10 mouse cellular contexts compared by ENCODE assay signal in the genomic region with DNA sequence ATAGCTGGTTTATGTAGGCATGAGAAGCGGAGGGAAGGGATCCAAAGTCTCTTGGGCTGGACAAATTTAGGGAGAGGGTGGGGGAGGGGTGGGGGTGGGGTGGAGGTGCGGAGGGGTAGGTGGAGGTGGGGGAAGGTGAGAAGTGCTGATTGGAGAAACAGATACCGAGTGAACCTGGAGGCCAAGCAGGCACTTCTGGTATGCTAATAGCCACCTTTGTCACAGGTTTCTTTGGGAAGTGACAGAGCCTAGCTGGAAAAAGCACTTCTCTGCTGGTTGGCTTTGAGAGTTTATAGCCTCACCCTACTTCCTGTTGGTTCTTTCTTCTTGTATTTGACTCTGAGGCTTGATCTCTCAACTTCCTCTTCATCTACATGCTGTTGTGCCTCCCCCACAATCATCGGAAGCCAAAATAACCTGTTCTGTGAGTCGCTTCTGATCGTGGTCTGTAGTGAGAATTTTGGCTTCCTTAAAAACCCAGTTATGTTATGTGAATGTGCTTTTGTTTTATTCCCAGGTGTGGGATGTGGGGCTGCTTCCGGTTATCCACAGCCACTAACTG. TPM values are rescaled to one million over a fixed set of nuclear protein-coding genes. Genes with fewer than 3 reads are reported as not detected.
DNase-seq lines count a peak whose midpoint lies in the region; ATAC-seq and TF ChIP-seq lines count a peak whose summit lies in the region.
"Had no signal": no experiment of that assay in that cellular context is flagged by ENCODE, and none has a peak within 500 bp of the region (broad histone marks: within the 10 kb centered on the region; RNA-seq: fewer than 3 reads in every experiment).

No protein-coding gene starts in this region.

- no peak for TF ChIP-seq CTCF in kidney, adult 2 months (conservative IDR thresholded peaks at IDR 0.05; ENCODE audit: insufficient read depth, insufficient read length, low read depth, low read length)
- no peak for TF ChIP-seq CTCF in stomach, postnatal 0 days (IDR thresholded peaks at IDR 0.05; ENCODE audit: low read depth)

- TF ChIP-seq POLR2A in kidney, adult 2 months (IDR thresholded peaks at IDR 0.05; ENCODE audit: low read depth, low read length): no peak

- H3K4me1 ChIP-seq in kidney, adult 2 months (ENCODE audit: control insufficient read depth, insufficient read depth, low read length): no peaks in the 10 kb centered on the region
- H3K4me1 ChIP-seq in ES-E14 (ENCODE audit: control insufficient read depth in 2 of 2, insufficient read depth in 2 of 2, low read length in 2 of 2, poor library complexity in 1 of 2): peaks cover 0 to 9% of the 10 kb centered on the region in 2 experiments; a peak in 2 of 4 replicates
- no peaks in the 10 kb centered on the region for H3K4me1 ChIP-seq in stomach, postnatal 0 days (replicated peaks; ENCODE audit: control insufficient read depth, insufficient read depth)

- TF ChIP-seq EP300 in stomach, postnatal 0 days (optimal IDR thresholded peaks at IDR 0.05): no peak

- no peak overlapping the region for H3K27ac ChIP-seq in kidney, adult 2 months (ENCODE audit: insufficient read depth, low read depth, low read length)
- peak overlapping the region; percentile 91 for H3K27ac ChIP-seq in ES-E14 (ENCODE audit: insufficient read depth, low read depth, low read length, poor library complexity, severe bottlenecking)
- peak overlapping the region; percentile 59 for H3K27ac ChIP-seq in stomach, postnatal 0 days (replicated peaks)

- no peaks in the 10 kb centered on the region for H3K27me3 ChIP-seq in kidney, adult 2 months (replicated peaks; ENCODE audit: control insufficient read depth, insufficient read depth, low read length)
- H3K27me3 ChIP-seq in stomach, postnatal 0 days (ENCODE audit: control insufficient read depth, insufficient read depth, low read length): no peaks in the 10 kb centered on the region

- no peaks in the 10 kb centered on the region for H3K36me3 ChIP-seq in kidney, adult 2 months (ENCODE audit: control insufficient read depth, insufficient read depth, low read length)
- no peaks in the 10 kb centered on the region for H3K36me3 ChIP-seq in ES-E14 (ENCODE audit: control insufficient read depth, insufficient read depth, low read length, poor library complexity, severe bottlenecking)
- H3K36me3 ChIP-seq in stomach, postnatal 0 days (ENCODE audit: control insufficient read depth, insufficient read depth, low read length): no peaks in the 10 kb centered on the region

- intact Hi-C loops in gastrocnemius, postnatal 14 days (cut with DNase I; ENCODE audit: low total_unique reads): no loop called here

- H3K9me3 ChIP-seq in ES-E14 (ENCODE audit: control insufficient read depth, insufficient read depth, low read depth, low read length): no peaks in the 10 kb centered on the region
- H3K9me3 ChIP-seq in stomach, postnatal 0 days (ENCODE audit: control insufficient read depth, low read length): no peaks in the 10 kb centered on the region

- ATAC-seq in inflammation-experienced regulatory T-cells, adult 6 months: peak; percentile 96
- no peak for ATAC-seq in stomach, postnatal 0 days (ENCODE audit: low FRiP score, low TSS enrichment)

- peak overlapping the region; percentile 1; the same call in 1 of the 2 replicates for H3K9ac ChIP-seq in ES-E14 (ENCODE audit: insufficient read depth, low read depth, low read length, poor library complexity, severe bottlenecking)
- H3K9ac ChIP-seq in stomach, postnatal 0 days (ENCODE audit: low read length): no peak overlapping the region

- no peak overlapping the region for H3K4me3 ChIP-seq in kidney, adult 2 months (ENCODE audit: insufficient read depth, low read depth, low read length)
- H3K4me3 ChIP-seq in ES-E14 (ENCODE audit: insufficient read depth in 1 of 2, low read depth in 1 of 2, low read length in 2 of 2, poor library complexity in 1 of 2, severe bottlenecking in 1 of 2): peak overlapping the region; percentile 37 to 44
- H3K4me3 ChIP-seq in stomach, postnatal 0 days (ENCODE audit: low read depth, low read length): no peak overlapping the region

- in situ Hi-C loops in ES-E14 (cut with MboI; ENCODE audit: low sequenced_read_pairs in 2 of 2, unreplicated experiment in 2 of 2): no loop called here

- no peak overlapping the region for H3K4me2 ChIP-seq in stomach, postnatal 0 days (replicated peaks; ENCODE audit: low read depth)

- DNase-seq in kidney, adult 2 months: peak; percentile 7
- DNase-seq in kidney, adult 9 months: no peak
- peak; percentile 34 for DNase-seq in ES-E14 (ENCODE audit: low read depth, low spot score)
- DNase-seq in stomach, postnatal 0 days (ENCODE audit: low spot score): no peak
- DNase-seq in gastrocnemius, postnatal 14 days: no peak
- no peak for DNase-seq in embryo, embryonic 10.5 days (ENCODE audit: low spot score)
- DNase-seq in yolk sac, embryonic 10.5 days (ENCODE audit: low spot score): no peak
- DNase-seq: cerebellum, adult 11 months; liver had no signal

- 20% methylated on average over 7 of the region's 7 CpGs for WGBS in kidney, adult 2 months
- 18% methylated on average over 7 of the region's 7 CpGs for whole genome bisulfite sequencing in stomach, postnatal 0 days

TF ChIP-seq in ES-E14, 5 proteins besides CTCF, POLR2A, EP300 and RAD21:
- no peak for TF ChIP-seq MAFK (IDR thresholded peaks at IDR 0.05; ENCODE audit: insufficient read depth, low read depth, low read length)
- TF ChIP-seq CHD2 (IDR thresholded peaks at IDR 0.05; ENCODE audit: low read depth, low read length): no peak
- no peak for TF ChIP-seq HCFC1 (IDR thresholded peaks at IDR 0.05; ENCODE audit: borderline replicate concordance, insufficient read depth, low read length)
- no peak for TF ChIP-seq ZC3H11A (IDR thresholded peaks at IDR 0.05; ENCODE audit: borderline replicate concordance, low read depth, low read length)
- no peak for TF ChIP-seq ZNF384 (IDR thresholded peaks at IDR 0.05; ENCODE audit: low read depth, low read length)

RNA-seq across cellular contexts. Expression of a gene that starts 1.7 kb away (rescaled TPM):
- polyA plus RNA-seq in kidney, adult 2 months (2012; rRNA removed): 7.5 and 8.1 TPM in 2 replicates
- 71.5 and 114 TPM in 2 replicates for total RNA-seq in ES-E14 (2012; rRNA removed)
- 10 to 100 TPM; 12.0 to 16.0 (median 14.8) TPM for polyA plus RNA-seq in inflammation-experienced regulatory T-cells, adult 6 months (2017; shearing (Covaris generic))
- 17.8 and 21.6 TPM in 2 replicates for polyA plus RNA-seq in stomach, postnatal 0 days (2015; fragmentation: Nextera tagmentation; extraction: Ambion mirVana)
- total RNA-seq in gastrocnemius, postnatal 14 days (2021): 1 to 10 TPM; 5.6 to 9.3 TPM

Comparison
In these comparisons a context has a peak if more than half of its experiments do, and no peak if none do; other contexts are left out.
1. DNase-seq: peak in kidney, adult 2 months (single experiment) and ES-E14 (single experiment); none in kidney, adult 9 months (single experiment), stomach, postnatal 0 days (single experiment), gastrocnemius, postnatal 14 days (single experiment), embryo, embryonic 10.5 days (single experiment) and yolk sac, embryonic 10.5 days (single experiment).
2. H3K4me3 ChIP-seq: peak in ES-E14 (2 of 2); none in kidney, adult 2 months (single experiment) and stomach, postnatal 0 days (single experiment).